Mouse (Mus musculus) erythroblast, embryonic 14.5 days (primary cell): Measurements from ENCODE around the gene Gm5269.

Experiments
- GATA1 ChIP-seq: IDR thresholded peaks from 2 replicates; pipeline ENCODE4 v1.6.1; 2012; ENCODE audit warnings: low read length, inconsistent platforms, mixed read lengths
- TAL1 ChIP-seq: IDR thresholded peaks from 3 replicates; pipeline ENCODE4 v1.6.1; 2012; ENCODE audit warnings: low read length, inconsistent platforms, mixed read lengths

DNA sequence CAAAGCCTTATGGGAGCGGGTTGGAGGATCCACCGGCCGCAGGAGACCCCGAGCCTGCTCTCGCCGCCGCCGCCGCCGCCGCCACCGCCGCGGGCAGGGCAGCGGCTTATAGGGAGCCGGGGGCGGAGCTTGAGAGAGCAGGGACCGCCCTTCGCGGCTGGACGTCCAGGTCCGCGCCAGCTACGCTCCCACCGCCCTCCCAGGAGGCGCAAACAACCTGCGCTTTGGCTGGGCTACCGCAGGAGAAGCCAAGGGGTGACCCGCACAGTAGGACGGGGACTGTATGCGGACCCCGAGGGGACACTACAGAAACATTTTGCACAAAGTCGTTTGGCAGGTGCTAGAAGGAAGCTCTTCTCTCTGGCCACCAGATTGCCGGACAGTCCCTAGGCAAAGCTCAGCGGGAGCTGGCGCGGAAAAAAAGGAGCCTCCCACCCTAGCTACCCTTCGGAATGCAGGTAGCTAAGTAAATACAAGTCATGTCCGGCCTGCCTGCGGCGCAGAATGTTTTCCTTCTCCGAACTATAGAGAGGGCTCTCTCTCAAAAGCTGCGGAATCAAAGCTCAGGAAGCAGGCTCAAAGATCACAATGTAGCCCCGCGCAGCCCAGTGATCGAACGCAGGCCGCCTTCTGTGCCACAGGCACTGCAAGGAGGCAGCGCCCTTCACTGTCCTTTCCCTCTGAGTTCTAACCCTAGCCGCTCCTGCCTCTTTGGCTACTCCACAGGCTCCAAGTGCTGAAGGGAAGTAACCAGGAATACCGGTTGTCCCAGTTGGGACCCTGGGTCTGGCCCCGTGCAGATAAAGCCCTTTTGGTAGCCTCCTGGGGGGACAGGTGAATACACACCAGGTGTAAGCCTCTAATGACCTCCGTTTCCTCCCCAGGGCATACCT is 35.7 kb upstream of the Gm5269 start:
- TF ChIP-seq TAL1 = no peak
- no peak for TF ChIP-seq GATA1
